21 mouse cellular contexts compared by ENCODE assay signal in genomic region chr11:45485950-45486349, GRCm38 (mm10).
"Had no signal": no experiment of that assay in that cellular context is flagged by ENCODE, and none has a peak within 500 bp of the region (broad histone marks: within the 10 kb centered on the region; RNA-seq: fewer than 3 reads in every experiment).

No protein-coding gene starts in this region.

- DNase-seq: kidney, adult 2 months; kidney, postnatal 25 days; layer of hippocampus, postnatal 36 days; liver, embryonic 13.5 days; lung, adult 2 months; lung, postnatal 14 days; lung, postnatal 4 days; midbrain, embryonic 14.5 days; right cerebral cortex, adult 18-20 months; right cerebral cortex, postnatal 14 days; spleen, adult 18-20 months; thymus, adult 18-20 months; thymus, postnatal 36 days had no signal

- H3K4me3 ChIP-seq: layer of hippocampus, adult 2 months; left cerebral cortex, adult 2 months; liver, embryonic 13.5 days; neural tube, embryonic 12.5 days; neural tube, embryonic 15.5 days; stomach, embryonic 15.5 days had no signal

- H3K9me3 ChIP-seq: liver, embryonic 13.5 days; neural tube, embryonic 12.5 days; neural tube, embryonic 15.5 days; stomach, embryonic 15.5 days had no signal

- H3K36me3 ChIP-seq: liver, embryonic 13.5 days; neural tube, embryonic 12.5 days; neural tube, embryonic 15.5 days; stomach, embryonic 15.5 days had no signal

- H3K9ac ChIP-seq: liver, embryonic 13.5 days; neural tube, embryonic 12.5 days; neural tube, embryonic 15.5 days; stomach, embryonic 15.5 days had no signal

- H3K4me2 ChIP-seq: liver, embryonic 13.5 days; midbrain, embryonic 11.5 days; neural tube, embryonic 12.5 days; neural tube, embryonic 15.5 days; stomach, embryonic 15.5 days had no signal

- H3K27ac ChIP-seq: kidney, postnatal 0 days; layer of hippocampus, adult 2 months; left cerebral cortex, adult 2 months; liver, embryonic 13.5 days; neural tube, embryonic 12.5 days; neural tube, embryonic 15.5 days; stomach, embryonic 15.5 days had no signal

- H3K27me3 ChIP-seq: liver, embryonic 13.5 days; neural tube, embryonic 12.5 days; neural tube, embryonic 15.5 days; stomach, embryonic 15.5 days had no signal

- H3K4me1 ChIP-seq: liver, embryonic 13.5 days; stomach, embryonic 15.5 days had no signal

- ATAC-seq: intestine, postnatal 0 days had no signal
